Mouse (Mus musculus) MEL (cell line): ENCODE measurements around the gene Usp53. TPM values are rescaled to one million over a fixed set of nuclear protein-coding genes. Genes with fewer than 3 reads are reported as not detected.

Experiments
- DNase-seq: peaks from one replicate; pipeline ENCODE4 v3.0.0; 2011; ENCODE audit warnings: low read depth, low spot score
- H3K27ac ChIP-seq: 2 replicates; pipeline ENCODE4 v1.5.1; 2012; ENCODE audit warnings: low read depth, mild to moderate bottlenecking, control low read depth, low read length, moderate library complexity; ENCODE audit not compliant: control insufficient read depth
- H3K27me3 ChIP-seq, 2 experiments: fragments of 150-350 bp in 1 of 2; sonication (generic) in 1 of 2; 2 replicates each; pipeline ENCODE4 v1.6.1; 2012; ENCODE audit warnings: low read length in 2 of 2, mild to moderate bottlenecking in 2 of 2, improper control_type of control experiment in 1 of 2, moderate library complexity in 1 of 2; ENCODE audit not compliant: insufficient read depth in 2 of 2, control insufficient read depth in 1 of 2
- H3K36me3 ChIP-seq, 2 experiments: 2 replicates each; pipeline ENCODE4 v1.6.1; 2012 to 2014; ENCODE audit warnings: low read length in 2 of 2, improper control_type of control experiment in 1 of 2, inconsistent platforms in 1 of 2, mild to moderate bottlenecking in 1 of 2; ENCODE audit not compliant: insufficient read depth in 2 of 2, control insufficient read depth in 1 of 2
- H3K4me1 ChIP-seq, 2 experiments: fragments of 150-350 bp in 1 of 2; sonication (generic) in 1 of 2; 2 replicates each; pipeline ENCODE4 v1.6.1; 2012; ENCODE audit warnings: low read length in 2 of 2, improper control_type of control experiment in 1 of 2, mild to moderate bottlenecking in 1 of 2; ENCODE audit not compliant: insufficient read depth in 2 of 2, control insufficient read depth in 1 of 2
- H3K4me3 ChIP-seq, 2 experiments: fragments of 150-350 bp in 1 of 2; sonication (generic) in 1 of 2; 2 replicates each; pipeline ENCODE4 v1.5.1; 2012; ENCODE audit warnings: low read depth in 2 of 2, low read length in 2 of 2, mild to moderate bottlenecking in 2 of 2, moderate library complexity in 2 of 2, control low read depth in 1 of 2, improper control_type of control experiment in 1 of 2; ENCODE audit not compliant: control insufficient read depth in 1 of 2, insufficient read depth in 1 of 2
- H3K79me2 ChIP-seq: 2 replicates; pipeline ENCODE4 v1.6.1; 2012; ENCODE audit warnings: mild to moderate bottlenecking, low read length, moderate library complexity; ENCODE audit not compliant: control insufficient read depth, poor library complexity, insufficient read depth
- H3K9ac ChIP-seq: 2 replicates; pipeline ENCODE4 v1.6.1; 2012; ENCODE audit warnings: low read depth, mild to moderate bottlenecking, control low read depth, low read length, moderate library complexity; ENCODE audit not compliant: control insufficient read depth, poor library complexity, severe bottlenecking
- H3K9me3 ChIP-seq: fragments of 150-350 bp; sonication (generic); replicated peaks from 2 replicates; pipeline ENCODE4 v1.6.1; 2012; ENCODE audit warnings: mild to moderate bottlenecking, low read length, improper control_type of control experiment, moderate library complexity; ENCODE audit not compliant: insufficient read depth
- CHD2 ChIP-seq: IDR thresholded peaks from 2 replicates; pipeline ENCODE4 v1.6.1; 2011; ENCODE audit warnings: low read length, improper control_type of control experiment
- CTCF ChIP-seq, 3 experiments: IDR thresholded peaks in 2 of 3; conservative IDR thresholded peaks in 1 of 3; 2 replicates each; pipeline ENCODE4 v1.5.1; 2011 to 2012; ENCODE audit warnings: low read length in 3 of 3, low read depth in 2 of 3, mild to moderate bottlenecking in 2 of 3, improper control_type of control experiment in 1 of 3, inconsistent platforms in 1 of 3, mixed read lengths in 1 of 3, moderate library complexity in 1 of 3; ENCODE audit not compliant: control insufficient read depth in 1 of 3, insufficient read depth in 1 of 3, poor library complexity in 1 of 3, severe bottlenecking in 1 of 3
- E2F4 ChIP-seq: IDR thresholded peaks from 2 replicates; pipeline ENCODE4 v1.6.1; 2011; ENCODE audit warnings: low read depth, low read length, improper control_type of control experiment, borderline replicate concordance
- ELF1 ChIP-seq: IDR thresholded peaks from 2 replicates; pipeline ENCODE4 v1.6.1; 2014; ENCODE audit warnings: low read depth, mild to moderate bottlenecking, inconsistent platforms, low read length, improper control_type of control experiment, moderate library complexity
- GATA1 ChIP-seq: IDR thresholded peaks from 2 replicates; pipeline ENCODE4 v1.6.1; 2011; ENCODE audit warnings: low read depth, low read length, improper control_type of control experiment
- HCFC1 ChIP-seq: IDR thresholded peaks from 2 replicates; pipeline ENCODE4 v1.6.1; 2012; ENCODE audit warnings: low read depth, mild to moderate bottlenecking, inconsistent platforms, low read length, improper control_type of control experiment, moderate library complexity
- KAT2A ChIP-seq: conservative IDR thresholded peaks from 2 replicates; pipeline ENCODE4 v1.6.1; 2012; ENCODE audit warnings: low read depth, low read length, improper control_type of control experiment, inconsistent platforms
- MAFK ChIP-seq: IDR thresholded peaks from 2 replicates; pipeline ENCODE4 v1.6.1; 2011; ENCODE audit warnings: low read depth, mild to moderate bottlenecking, low read length, improper control_type of control experiment, borderline replicate concordance
- MAZ ChIP-seq: IDR thresholded peaks from 2 replicates; pipeline ENCODE4 v1.6.1; 2012; ENCODE audit warnings: low read depth, mild to moderate bottlenecking, inconsistent platforms, low read length, improper control_type of control experiment
- MEF2A ChIP-seq: IDR thresholded peaks from 2 replicates; pipeline ENCODE4 v1.6.1; 2014; ENCODE audit warnings: low read depth, mild to moderate bottlenecking, inconsistent platforms, low read length, improper control_type of control experiment; ENCODE audit not compliant: poor library complexity, insufficient replicate concordance, severe bottlenecking; ENCODE audit errors: extremely low read depth
- MXI1 ChIP-seq: IDR thresholded peaks from 2 replicates; pipeline ENCODE4 v1.6.1; 2011; ENCODE audit warnings: mild to moderate bottlenecking, low read depth, low read length, improper control_type of control experiment
- MYB ChIP-seq: IDR thresholded peaks from 2 replicates; pipeline ENCODE4 v1.6.1; 2011; ENCODE audit warnings: mild to moderate bottlenecking, low read depth, low read length, improper control_type of control experiment
- NELFE ChIP-seq: IDR thresholded peaks from 2 replicates; pipeline ENCODE4 v1.6.1; 2011; ENCODE audit warnings: low read depth, low read length, improper control_type of control experiment
- NRF1 ChIP-seq: IDR thresholded peaks from 2 replicates; pipeline ENCODE4 v1.6.1; 2014; ENCODE audit warnings: low read depth, mild to moderate bottlenecking, inconsistent platforms, low read length, improper control_type of control experiment, moderate library complexity; ENCODE audit not compliant: poor library complexity, insufficient read depth, severe bottlenecking
- POLR2AphosphoS2 ChIP-seq: IDR thresholded peaks from 2 replicates; pipeline ENCODE4 v1.6.1; 2011; ENCODE audit warnings: low read length, improper control_type of control experiment
- POLR2AphosphoS5 ChIP-seq: IDR thresholded peaks from 2 replicates; pipeline ENCODE4 v1.6.1; 2012; ENCODE audit warnings: low read depth, borderline replicate concordance, mild to moderate bottlenecking, inconsistent platforms, low read length, moderate library complexity, mixed read lengths
- RAD21 ChIP-seq: IDR thresholded peaks from 2 replicates; pipeline ENCODE4 v1.6.1; 2011; ENCODE audit warnings: mild to moderate bottlenecking, low read depth, low read length, improper control_type of control experiment
- RCOR1 ChIP-seq: IDR thresholded peaks from 2 replicates; pipeline ENCODE4 v1.6.1; 2012; ENCODE audit warnings: low read depth, mild to moderate bottlenecking, inconsistent platforms, low read length, improper control_type of control experiment
- SIN3A ChIP-seq: IDR thresholded peaks from 2 replicates; pipeline ENCODE4 v1.6.1; 2012; ENCODE audit warnings: low read length, improper control_type of control experiment, inconsistent platforms
- TCF12 ChIP-seq: IDR thresholded peaks from 2 replicates; pipeline ENCODE4 v1.6.1; 2014; ENCODE audit warnings: low read depth, mild to moderate bottlenecking, inconsistent platforms, low read length, improper control_type of control experiment, moderate library complexity
- UBTF ChIP-seq: IDR thresholded peaks from 2 replicates; pipeline ENCODE4 v1.6.1; 2012; ENCODE audit warnings: low read depth, mild to moderate bottlenecking, inconsistent platforms, low read length, improper control_type of control experiment, moderate library complexity, borderline replicate concordance; ENCODE audit not compliant: insufficient read depth
- ZKSCAN1 ChIP-seq: IDR thresholded peaks from 2 replicates; pipeline ENCODE4 v1.6.1; 2012; ENCODE audit warnings: low read depth, mild to moderate bottlenecking, inconsistent platforms, low read length, improper control_type of control experiment, moderate library complexity
- polyA plus RNA-seq, 2 experiments: library from polyadenylated mRNA; stranded (reverse) in 1 of 2; unstranded in 1 of 2; fragments of >175 nt in 1 of 2; fragments of >200 nt in 1 of 2; gene quantifications; 2 replicates each; pipeline versions ENCODE4 v1.2.1 to v1.2.4; 2012; ENCODE audit warnings: low replicate concordance in 2 of 2, low read depth in 1 of 2; ENCODE audit not compliant: insufficient read length in 2 of 2, insufficient read depth in 1 of 2, missing spikeins in 1 of 2
- total RNA-seq: library from RNA; depleted of rRNA; stranded (reverse); fragments of 300-350 nt; gene quantifications from 2 replicates; pipeline ENCODE4 v1.2.3, GENCODE M21; 2012

Gene Usp53
- total and polyA plus RNA-seq, 3 experiments: 2.0 to 2.7 TPM; not detected in 1

DNA sequence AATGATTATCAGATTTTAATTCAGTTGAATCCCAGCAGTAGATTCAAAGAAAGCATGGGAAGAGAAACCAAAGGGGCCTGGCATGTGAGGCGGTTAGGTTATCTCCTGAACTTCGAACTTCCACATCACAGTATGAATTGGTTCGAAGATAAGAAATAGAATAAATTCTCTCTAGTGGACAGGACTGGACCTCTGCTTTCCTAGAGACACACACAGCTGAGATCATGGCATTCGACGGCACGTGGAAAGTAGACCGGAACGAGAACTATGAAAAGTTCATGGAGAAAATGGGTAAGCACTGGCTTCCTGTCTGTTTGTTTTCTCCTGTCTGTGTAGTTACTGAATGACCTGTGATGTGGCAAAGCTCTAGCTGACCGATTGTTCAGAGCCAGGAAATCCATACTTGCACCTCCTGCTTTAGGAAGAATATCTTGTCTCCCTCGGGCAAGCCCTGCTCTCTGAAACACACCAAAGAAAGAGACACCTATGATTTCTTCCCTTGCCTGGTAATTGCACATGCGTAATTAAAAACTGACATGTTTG, 89.0 kb downstream of the Usp53 start:
- Histone ChIP-seq H3K9ac (no peak overlapping the region), H3K27ac (no peak overlapping the region), H3K79me2 (no peaks in the 10 kb centered on the region), H3K4me1 (no peaks in the 10 kb centered on the region), H3K27me3 (no peaks in the 10 kb centered on the region; a peak in 1 of 4 replicates), H3K4me3 (no peak overlapping the region), H3K36me3 (no peaks in the 10 kb centered on the region), H3K9me3 (no peaks in the 10 kb centered on the region)
- no peak for DNase-seq
- no peak for TF ChIP-seq UBTF
- no peak for TF ChIP-seq MAZ
- no peak for TF ChIP-seq RAD21
- TF ChIP-seq CHD2: no peak
- no peak for TF ChIP-seq POLR2AphosphoS5
- no peak for TF ChIP-seq CTCF (IDR thresholded peaks at IDR 0.05 in 2 of 3, conservative IDR thresholded peaks at IDR 0.05 in 1 of 3; ENCODE audit: control insufficient read depth in 1 of 3, insufficient read depth in 1 of 3, low read depth in 2 of 3, low read length in 3 of 3, poor library complexity in 1 of 3, severe bottlenecking in 1 of 3)
- TF ChIP-seq MEF2A: no peak
- no peak for TF ChIP-seq KAT2A
- no peak for TF ChIP-seq ELF1

DNA sequence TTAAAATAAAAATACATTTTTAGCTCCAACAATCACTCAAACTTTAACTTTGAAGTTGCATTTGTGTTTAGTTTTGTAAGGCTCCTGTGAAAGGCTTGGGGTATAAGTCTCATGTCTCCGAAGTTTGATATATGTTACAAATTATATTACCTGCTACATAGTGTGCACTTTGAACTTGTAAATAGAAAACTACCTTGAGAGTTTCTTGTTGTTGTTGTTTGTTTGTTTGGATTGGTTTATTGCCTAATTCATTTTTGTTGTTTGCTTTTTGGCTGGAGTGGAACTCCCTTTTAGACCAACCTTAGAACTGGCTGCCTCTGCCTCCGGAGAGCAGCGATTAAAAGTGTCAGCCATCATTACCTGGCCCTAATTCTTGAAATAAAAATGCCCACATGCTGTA, 89.5 kb downstream of the Usp53 start, which contains the start of gene Fabp2:
Fabp2 (plus strand) TSS at position 301 of the 400 bp plus-strand sequence.
- DNase-seq: no peak
- Histone ChIP-seq H3K79me2 (no peaks in the 10 kb centered on the region), H3K9ac (no peak within 1 kb of the TSS), H3K4me1 (no peaks in the 10 kb centered on the region)
- TF ChIP-seq E2F4 (no peak), GATA1 (no peak), ZKSCAN1 (no peak), MAFK (no peak), SIN3A (no peak), MAZ (no peak), RAD21 (no peak), MYB (no peak), NRF1 (no peak), MXI1 (no peak), HCFC1 (no peak), CHD2 (no peak), POLR2AphosphoS2 (no peak), NELFE (no peak), RCOR1 (no peak), TCF12 (no peak)
- TF ChIP-seq, all 39 proteins: peak for 0
- Histone ChIP-seq H3K27ac (no peak within 1 kb of the TSS), H3K27me3 (no peaks in the 10 kb centered on the region; a peak in 1 of 4 replicates), H3K4me3 (no peak within 1 kb of the TSS), H3K9me3 (no peaks in the 10 kb centered on the region), H3K36me3 (no peaks in the 10 kb centered on the region)
